Mouse (Mus musculus) cerebral cortex, adult 2 months (tissue): Measurements from ENCODE around the gene Pdcl3.

Experiments used
- WGBS: fragments of 180-500 bp; shearing (Covaris S2); methylation state at CpG from one replicate; pipeline ENCODE4 v1.1.7; 2018; 5-methylcytosine and 5-hydroxymethylcytosine counted together

The Pdcl3 gene

GRCm38 (mm10) chr1:39025142-39025541, 39.7 kb downstream of the Pdcl3 start:
- 17% methylated on average over 7 of the region's 7 CpGs for WGBS

GRCm38 (mm10) chr1:39025840-39026239, 40.4 kb downstream of the Pdcl3 start:
- 91% methylated on average over 1 of the region's 1 CpGs for WGBS

- WGBS = 56% methylated on average over 7 of the region's 7 CpGs
These were observed 43.8 kb downstream of the Pdcl3 start for GRCm38 (mm10) chr1:39029176-39029575.

- 23% methylated on average over 7 of the region's 7 CpGs for WGBS
These were observed 44.7 kb downstream of the Pdcl3 start for GRCm38 (mm10) chr1:39030108-39030507.

- WGBS = 47% methylated on average over 9 of the region's 9 CpGs
These were observed 50.4 kb downstream of the Pdcl3 start for GRCm38 (mm10) chr1:39035817-39036216.

- 52% methylated on average over 2 of the region's 2 CpGs for WGBS
These were observed 56.8 kb downstream of the Pdcl3 start for GRCm38 (mm10) chr1:39042188-39042587.

- 97% methylated on average over 1 of the region's 1 CpGs for WGBS
These were observed 59.0 kb downstream of the Pdcl3 start for GRCm38 (mm10) chr1:39044442-39044841.

- 50% methylated on average over 7 of the region's 7 CpGs for WGBS
These were observed 61.3 kb downstream of the Pdcl3 start for GRCm38 (mm10) chr1:39046689-39047088.
